Mouse (Mus musculus): ENCODE measurements at regions not wholly inside any gene's neighbourhood (a gene's known extent, or its start where the extent isn't known, plus 50 kb on each side); places are given as distances from the start of the nearest gene placed in this dataset.

DNA sequence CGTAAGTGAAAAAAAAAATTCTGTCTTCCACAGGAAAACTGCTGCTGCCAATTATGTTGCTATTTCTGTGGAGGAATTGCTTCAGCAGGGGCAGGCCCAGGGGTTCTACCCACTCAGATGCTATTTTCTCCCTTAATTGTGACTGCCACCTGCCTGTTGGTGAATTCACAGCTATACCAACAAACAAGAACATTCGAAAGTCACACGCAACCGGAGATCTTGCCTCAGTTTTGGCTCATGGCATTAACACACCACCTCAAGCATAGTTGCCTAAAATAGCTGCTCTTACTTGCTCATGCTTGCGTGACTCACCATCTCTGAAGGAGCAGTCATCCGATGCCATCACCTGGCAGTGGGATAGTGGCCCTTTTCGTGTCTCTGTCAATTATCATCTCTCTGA lies 498.3 kb downstream of the Epm2a start:
- TF ChIP-seq CTCF (IDR thresholded peaks at IDR 0.05; ENCODE audit: low read depth, low read length): no peak
- TF ChIP-seq GATA1 (IDR thresholded peaks at IDR 0.05; ENCODE audit: borderline replicate concordance, low read length): no peak
- TF ChIP-seq POLR2AphosphoS5 (IDR thresholded peaks at IDR 0.05; ENCODE audit: insufficient replicate concordance, low read depth, low read length): no peak
- no peak for TF ChIP-seq TAL1 (conservative IDR thresholded peaks at IDR 0.05; ENCODE audit: low read depth, low read length)
- TF ChIP-seq GATA2 (IDR thresholded peaks at IDR 0.05; ENCODE audit: borderline replicate concordance, low read depth, low read length): no peak

Measured in G1E (cell line).